Mouse (Mus musculus): ENCODE measurements around the gene Sh3bgrl2.

The Sh3bgrl2 gene

DNA sequence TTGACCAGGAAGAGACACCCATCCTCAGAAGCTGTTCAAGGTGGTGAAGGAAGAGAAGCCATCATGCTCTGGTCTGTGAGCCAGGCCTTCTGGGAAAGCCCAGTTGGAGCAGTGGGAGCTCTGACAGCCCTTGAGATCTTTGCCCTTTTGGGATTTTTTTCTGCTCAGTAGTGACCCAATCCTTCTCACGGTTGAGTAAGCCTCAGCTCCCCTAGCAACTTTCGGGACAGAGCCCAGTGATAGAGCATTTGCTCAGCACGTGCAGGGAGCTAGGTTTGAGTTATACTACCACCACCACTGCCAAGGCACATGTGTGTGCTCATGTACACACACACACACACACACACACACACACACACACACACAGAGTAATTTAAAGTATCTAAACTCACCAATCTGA is 131.5 kb downstream of the Sh3bgrl2 start:
- DNase-seq (ENCODE audit: low read depth, low spot score) = no peak

DNA sequence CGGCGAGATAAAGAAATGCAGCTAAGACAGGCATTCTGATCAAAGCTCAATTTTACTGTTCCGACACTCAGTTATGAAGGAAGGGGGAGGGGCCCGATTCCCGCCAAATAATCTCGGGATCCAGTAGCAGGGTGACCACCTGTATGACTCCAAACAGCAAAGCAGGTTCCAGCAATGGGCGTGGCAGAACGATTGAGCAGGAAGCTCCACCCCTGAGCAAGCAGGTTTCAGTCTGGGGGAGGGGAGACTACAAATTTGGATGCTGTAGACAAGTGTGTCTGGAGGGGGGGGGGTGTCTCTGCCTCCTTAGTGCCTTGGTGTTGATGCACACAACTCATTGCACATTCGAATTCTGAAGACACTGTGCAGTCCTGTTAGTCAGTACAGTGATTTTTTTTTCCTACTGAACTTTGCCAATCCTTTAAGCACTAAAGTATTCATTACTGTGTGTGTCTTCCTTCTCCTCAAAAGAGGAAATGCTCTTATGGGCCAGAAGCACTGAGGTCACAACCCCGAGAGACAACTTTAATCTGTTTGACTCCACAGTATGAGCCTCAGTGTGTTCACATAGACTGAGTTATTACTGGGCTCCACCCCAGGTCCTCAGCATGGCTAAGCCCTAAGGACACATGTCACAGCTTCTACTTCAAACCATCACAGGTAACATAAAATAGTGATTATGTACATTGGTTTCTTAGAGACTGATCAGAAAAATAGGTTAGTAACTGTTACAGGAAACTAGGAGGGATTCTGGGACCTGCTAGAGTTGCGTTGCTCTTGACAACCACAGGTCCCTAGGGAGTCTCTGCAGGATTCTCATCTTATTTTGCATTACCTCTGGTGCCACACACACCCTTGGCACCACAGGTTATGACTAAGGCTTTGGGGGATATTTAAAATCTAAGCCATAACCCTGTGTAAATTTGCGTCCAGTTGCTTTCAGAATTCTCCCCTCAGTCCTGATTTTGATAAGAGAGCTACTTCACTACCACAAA is 133.8 kb downstream of the Sh3bgrl2 start:
- DNase-seq (ENCODE audit: low read depth, low spot score) = peak; percentile 23

DNA sequence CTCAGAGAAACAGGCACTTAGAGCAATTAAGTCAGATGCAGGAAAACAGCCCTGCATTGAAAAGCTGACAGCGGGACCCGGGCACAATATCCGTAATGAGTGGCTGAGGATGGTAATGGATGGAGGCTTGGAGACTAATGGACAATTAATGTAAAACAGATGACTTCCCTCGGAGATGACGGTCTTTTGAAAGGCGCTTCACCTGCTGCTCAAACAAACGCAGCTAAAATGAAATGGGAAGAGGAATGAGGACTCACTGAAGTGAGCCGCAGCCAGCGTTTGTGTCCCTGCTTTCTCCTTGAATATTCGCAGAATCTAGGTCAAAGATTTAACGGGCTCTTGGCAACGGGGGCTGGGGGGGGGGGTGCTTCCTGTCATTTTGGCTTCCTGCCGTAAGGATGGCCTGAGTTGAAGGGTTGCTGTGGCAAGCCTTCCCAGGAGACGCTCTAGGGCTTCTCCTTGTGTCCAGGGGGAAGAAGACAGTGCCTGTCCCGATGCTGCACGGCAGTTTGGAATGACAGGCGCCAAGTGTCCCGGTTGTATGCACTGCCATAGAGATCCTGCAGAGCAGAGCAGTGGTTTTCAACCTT is 138.5 kb downstream of the Sh3bgrl2 start:
- peak; percentile 6 for DNase-seq (ENCODE audit: low read depth, low spot score)

DNA sequence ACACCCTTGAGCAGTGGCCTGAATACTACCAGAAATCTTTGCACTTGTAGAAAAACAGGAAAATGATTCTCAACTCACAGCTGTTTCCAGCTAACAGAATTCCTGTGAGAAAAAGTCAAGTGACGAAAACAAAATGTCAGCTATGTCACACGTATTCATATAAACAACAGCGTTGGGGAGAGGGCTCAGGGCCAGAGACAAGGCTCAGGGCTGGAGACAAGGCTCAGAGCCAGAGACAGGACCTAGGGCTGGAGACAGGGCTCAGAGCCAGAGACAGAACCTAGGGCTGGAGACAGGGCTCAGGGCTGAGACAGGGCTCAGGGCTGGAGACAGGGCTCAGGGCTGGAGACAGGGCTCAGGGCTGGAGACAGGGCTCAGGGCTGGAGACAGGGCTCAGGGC is 139.8 kb downstream of the Sh3bgrl2 start:
- no peak for DNase-seq (ENCODE audit: low read depth, low spot score)
